Mouse (Mus musculus) cerebellum, adult 11 months (tissue): ENCODE results near the gene Rad51ap1.

Experiments
- DNase-seq: peaks from one replicate; pipeline ENCODE4 v3.0.0; 2022

Gene Rad51ap1

DNA sequence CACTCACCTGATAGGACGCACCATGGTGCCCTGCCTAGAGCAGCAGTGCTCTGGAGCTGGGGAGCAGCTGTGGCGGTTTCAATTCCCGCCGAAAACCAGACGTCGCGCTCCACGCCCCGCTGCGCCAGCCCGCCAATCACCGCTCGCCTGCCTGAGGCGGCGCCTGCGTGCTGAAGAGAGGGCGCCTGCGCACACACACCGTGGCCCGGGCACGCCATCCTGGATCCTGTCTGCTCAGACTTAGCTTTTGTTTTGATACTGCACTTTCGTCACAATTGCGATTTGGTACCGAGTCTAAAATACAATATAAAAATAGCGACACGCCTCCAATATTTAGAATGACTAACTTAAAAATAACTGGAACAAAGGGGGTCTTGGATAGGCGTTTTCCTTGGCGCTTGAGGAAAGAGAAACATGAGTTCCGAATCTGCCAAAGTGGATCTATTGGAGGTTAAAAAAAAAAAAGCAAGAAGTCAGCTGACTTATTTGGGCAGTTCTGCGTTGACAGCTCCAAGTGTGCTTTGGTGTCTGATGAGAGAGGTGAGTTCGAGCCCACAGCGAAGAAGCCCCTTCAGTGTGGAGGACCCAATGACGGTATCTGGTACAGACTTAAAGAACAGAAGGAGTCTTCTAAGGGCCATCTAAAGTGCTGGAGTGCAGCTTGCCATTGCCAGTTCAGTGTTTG lies at the start of gene Rad51ap1, which contains the start of gene D6Wsu163e:
Gene Rad51ap1, minus strand, starts transcription at position 101 of the 685 bp plus-strand sequence.
Gene D6Wsu163e, plus strand, starts transcription at position 476 of the 685 bp plus-strand sequence.
- DNase-seq = peak; percentile 96

- no peak for DNase-seq
Observed at GRCm38 (mm10) chr6:126981539-126982234, 42.3 kb upstream of the Rad51ap1 start.

GRCm38 (mm10) chr6:126966241-126967026 lies 27.0 kb upstream of the Rad51ap1 start:
- DNase-seq = no peak

GRCm38 (mm10) chr6:126963426-126963825 lies 24.0 kb upstream of the Rad51ap1 start:
- no peak for DNase-seq

- DNase-seq = no peak
Observed at GRCm38 (mm10) chr6:126962709-126963108, 23.3 kb upstream of the Rad51ap1 start.

- DNase-seq = no peak
Observed at GRCm38 (mm10) chr6:126961371-126962018, 22.1 kb upstream of the Rad51ap1 start.

DNA sequence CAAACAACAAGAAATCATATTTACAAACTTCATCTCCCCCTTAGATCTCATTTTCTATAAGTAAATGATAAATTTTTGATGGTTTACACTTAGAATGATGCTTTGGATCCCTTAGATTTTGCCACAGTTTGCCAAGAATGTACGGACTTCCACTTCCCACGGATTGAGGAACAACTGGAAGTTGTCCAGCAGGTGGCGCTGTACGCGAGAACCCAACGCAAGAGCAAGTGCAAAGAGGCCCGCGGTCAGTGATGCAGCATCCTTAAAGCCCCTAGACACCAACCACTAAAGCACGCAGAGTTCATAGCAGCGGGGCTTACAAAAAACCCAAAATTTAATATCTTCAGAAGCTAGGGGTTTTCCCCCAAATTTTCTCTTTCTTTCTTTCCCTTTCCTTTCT lies 16.3 kb upstream of the Rad51ap1 start:
- peak; percentile 57 for DNase-seq

GRCm38 (mm10) chr6:126948336-126948735 lies 8.9 kb upstream of the Rad51ap1 start:
- no peak for DNase-seq

GRCm38 (mm10) chr6:126940451-126940850 lies 1.1 kb upstream of the Rad51ap1 start:
- DNase-seq = no peak

- no peak for DNase-seq
Observed at GRCm38 (mm10) chr6:126938853-126939486, 417 bp downstream of the Rad51ap1 start.

- no peak for DNase-seq
Observed at GRCm38 (mm10) chr6:126938047-126938446, 1.3 kb downstream of the Rad51ap1 start.

- DNase-seq = no peak
Observed at GRCm38 (mm10) chr6:126932896-126933295, 6.5 kb downstream of the Rad51ap1 start.

- no peak for DNase-seq
Observed at GRCm38 (mm10) chr6:126921111-126921881, 18.1 kb downstream of the Rad51ap1 start, which contains the start of gene Dyrk4. TSS of gene Dyrk4 (minus strand) at chr6:126921839.

DNA sequence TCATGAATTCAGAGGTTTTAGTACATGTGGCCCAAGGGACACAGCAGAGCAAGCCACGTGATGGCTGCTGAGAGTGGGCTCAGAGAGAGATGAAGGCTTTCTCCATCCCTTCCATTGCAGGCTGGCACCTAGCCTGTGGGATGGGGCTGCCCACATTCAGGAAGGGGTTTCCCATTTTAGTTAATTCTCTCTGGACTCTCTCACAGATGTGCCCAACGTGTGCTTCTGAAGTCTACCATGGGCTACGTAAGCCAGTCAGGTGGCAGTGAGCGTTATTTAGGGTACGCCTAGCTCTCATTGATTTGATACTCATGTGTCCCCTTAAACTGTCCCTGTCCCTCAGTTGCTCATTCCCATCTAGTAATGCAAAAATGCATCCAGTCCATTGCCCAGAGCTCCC lies 24.5 kb downstream of the Rad51ap1 start:
- no peak for DNase-seq

DNA sequence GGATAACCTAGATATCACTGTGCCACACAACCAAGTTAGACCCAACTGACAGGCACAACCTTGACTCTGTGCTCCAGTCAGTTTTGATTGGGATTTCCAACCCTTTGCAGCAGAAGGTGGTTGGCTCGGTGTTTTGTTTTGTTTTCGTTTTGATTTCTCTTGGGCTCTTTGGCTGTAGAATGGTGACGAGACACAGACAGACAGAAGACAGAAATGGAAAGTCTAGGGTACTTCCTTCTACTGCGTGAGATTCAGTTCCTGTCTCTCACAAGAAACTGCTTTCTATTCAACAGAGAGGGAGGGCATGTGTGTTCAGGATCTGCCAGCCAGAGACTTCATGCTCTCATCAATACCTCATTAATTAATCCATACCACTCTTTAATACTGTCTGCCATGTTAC lies 28.7 kb downstream of the Rad51ap1 start:
- no peak for DNase-seq

DNA sequence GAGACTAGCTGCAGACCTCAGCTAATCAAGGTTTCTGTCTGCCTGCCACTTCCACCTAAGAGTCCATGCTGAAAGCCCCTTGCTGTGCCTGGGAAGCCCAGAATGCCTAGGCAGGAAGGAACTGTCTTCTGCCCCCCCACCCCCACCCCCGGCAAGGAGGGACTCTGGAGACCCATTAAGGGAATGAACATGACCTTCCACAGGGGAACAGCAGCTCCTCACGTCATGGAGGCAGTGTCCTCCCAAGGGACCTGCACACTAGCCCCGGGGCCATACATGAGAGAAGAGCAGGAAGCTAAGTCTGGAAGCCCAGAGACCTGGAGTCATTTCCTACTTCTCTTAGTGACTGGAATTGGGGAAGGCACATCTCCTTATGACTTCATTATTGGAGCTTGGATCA lies 31.5 kb downstream of the Rad51ap1 start:
- DNase-seq = no peak

DNA sequence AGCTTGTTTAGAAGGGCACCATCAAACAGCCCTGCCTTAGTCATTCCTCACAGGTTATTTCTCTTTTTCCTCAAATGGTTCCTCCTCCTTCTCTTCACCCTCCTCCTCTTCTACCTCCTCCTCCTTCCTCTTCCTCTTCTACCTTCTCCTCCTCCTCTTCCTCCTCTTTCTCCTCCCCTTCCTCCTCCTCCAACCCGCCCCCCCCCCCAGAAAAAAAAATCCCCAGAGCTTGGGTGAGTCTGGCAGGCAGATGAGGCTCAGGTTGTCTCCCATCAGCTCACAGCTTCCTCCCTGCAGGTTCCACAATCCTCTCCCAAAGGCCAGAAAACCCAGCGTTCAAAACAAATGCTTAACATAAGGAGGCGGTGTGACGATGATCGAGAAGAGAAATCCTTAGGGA lies 32.0 kb downstream of the Rad51ap1 start:
- DNase-seq = no peak

DNA sequence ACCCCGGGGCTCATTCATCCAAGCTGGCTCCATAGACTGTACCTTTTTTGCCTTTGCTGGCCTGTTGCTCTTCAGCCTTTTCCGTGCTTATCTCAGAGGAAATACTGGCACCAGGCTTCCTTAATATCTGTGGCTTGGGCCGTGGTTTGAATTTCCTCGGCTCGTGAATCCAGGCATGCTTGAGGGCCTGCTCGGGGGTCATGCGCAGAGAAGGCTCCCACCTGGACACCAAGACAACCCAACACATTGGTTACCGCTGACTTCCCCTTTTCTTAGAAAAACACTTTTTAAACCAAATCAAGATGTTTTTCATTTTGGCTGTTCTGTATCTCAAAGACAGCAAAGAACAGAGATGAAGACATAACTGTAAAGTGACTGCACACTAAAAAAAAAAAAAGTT lies 62.3 kb downstream of the Rad51ap1 start:
- no peak for DNase-seq
